Mouse (Mus musculus) gastrocnemius, postnatal 10 days (tissue): ENCODE data around the gene Mslnl. TPM values are rescaled to one million over a fixed set of nuclear protein-coding genes. Genes with fewer than 3 reads are reported as not detected.

ENCODE experiments used
- DNase-seq: peaks from one replicate; pipeline ENCODE4 v3.0.0; 2021; ENCODE audit warnings: mixed read lengths
- total RNA-seq, 2 experiments: library from RNA; stranded (reverse); gene quantifications; 2 replicates each; pipeline ENCODE4 v1.2.3; 2021

Mslnl gene
- total RNA-seq, 2 experiments from 2014 or later, result not detected

GRCm38 (mm10) chr17:25744311-25744710, 8.5 kb downstream of the Mslnl start:
- no peak for DNase-seq

DNA sequence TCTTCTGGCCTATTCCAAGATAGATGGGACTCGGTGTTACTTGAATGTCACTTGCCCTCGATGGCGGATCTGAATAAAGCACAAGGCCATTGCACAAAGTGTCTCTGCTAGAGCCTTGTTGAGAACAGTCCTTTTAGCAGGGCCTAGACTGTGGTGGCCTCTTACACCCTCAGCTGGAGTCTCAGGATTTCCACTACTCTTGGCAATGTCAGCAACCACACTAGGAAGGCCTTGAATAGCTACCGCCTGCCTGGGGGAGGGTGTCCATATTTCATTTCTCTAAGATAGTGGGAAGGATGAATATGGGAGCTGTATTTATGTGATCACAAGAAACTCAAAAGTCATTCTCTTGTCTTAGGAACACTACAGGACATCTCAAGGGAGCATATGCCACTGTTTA, 12.4 kb downstream of the Mslnl start:
- DNase-seq, result no peak

DNA sequence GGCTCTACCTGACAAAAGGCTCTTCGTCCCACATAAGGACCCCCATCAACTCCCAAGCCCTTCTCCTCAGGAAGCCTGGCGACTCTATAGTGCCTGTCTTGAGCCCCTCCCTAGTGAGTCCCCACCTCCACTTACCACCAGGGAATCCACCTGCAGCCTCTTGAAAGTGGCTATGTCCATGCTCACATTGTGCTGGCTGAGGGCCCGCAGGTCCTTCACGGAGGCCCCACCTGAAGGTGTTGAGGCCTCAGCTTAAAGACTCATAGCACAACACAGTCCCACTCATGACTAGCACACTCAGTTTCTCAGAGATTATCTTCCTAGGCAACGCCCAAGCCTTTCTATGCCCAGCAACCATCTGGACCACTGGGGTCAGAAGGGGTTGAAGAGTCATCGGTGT, 13.5 kb downstream of the Mslnl start:
- DNase-seq, result no peak

GRCm38 (mm10) chr17:25751446-25751845, 15.6 kb downstream of the Mslnl start:
- peak; percentile 70 for DNase-seq

DNA sequence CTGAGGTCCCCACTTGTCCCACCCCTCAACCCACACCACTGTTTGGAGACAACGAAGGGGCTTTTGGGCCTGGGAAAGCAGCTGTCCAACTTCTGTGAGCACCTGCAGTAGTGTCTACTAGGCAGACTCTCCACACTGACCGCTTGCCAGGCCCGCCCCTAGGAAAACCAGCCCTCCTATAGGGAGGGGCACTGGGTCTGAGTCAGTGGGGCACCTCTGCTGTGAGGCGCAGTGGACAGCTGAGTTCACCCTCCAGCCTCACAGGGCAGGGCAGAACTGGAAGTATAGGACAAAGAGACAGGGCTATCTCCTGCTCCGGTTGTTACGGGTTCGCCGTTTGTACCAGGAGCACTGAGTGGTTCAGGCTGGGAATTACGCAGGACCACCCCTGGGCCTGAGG, 18.4 kb downstream of the Mslnl start, which contains the start of gene Msln:
TSS of gene Msln (minus strand) at position 138 of the 400 bp plus-strand sequence.
- no peak for DNase-seq

GRCm38 (mm10) chr17:25755086-25755485, 19.2 kb downstream of the Mslnl start:
- no peak for DNase-seq

DNA sequence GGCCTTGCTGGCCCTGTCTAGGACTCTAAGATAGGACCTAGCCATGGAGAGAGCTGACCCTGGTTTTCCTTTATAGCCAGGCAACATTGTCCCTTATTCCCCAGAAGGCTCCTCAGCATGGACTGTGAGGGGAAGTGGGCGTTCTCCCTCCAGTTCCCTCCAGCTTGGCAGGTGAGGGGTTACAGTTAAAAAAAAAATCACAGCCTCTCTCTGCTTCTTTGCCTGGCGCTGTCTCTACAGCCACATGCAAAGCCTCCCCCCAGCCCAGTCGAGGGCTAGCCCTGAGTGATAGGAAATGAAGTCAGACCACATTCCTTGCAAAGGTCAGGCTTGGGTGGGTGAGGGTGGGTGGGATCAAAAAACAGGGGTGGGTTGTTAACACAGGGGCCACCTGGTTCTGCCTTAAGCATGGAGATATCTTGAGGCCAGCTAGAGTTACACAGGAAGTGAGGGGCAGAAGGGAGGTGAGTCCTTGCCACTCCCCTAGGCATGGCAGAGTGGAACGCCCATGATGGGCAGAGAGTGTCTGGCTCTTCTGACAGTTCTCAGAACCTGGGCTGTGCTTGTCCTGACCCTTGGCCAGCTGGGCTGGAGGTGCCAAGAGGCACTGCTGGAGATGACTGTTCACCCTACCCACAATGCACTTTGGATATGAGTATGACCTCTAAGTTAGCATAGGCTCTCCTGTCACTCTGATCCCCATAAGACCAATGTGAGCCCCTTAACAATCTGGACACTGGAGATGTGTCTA, 20.0 kb downstream of the Mslnl start:
- DNase-seq, result no peak

GRCm38 (mm10) chr17:25756378-25757242, 20.8 kb downstream of the Mslnl start:
- DNase-seq, result no peak

DNA sequence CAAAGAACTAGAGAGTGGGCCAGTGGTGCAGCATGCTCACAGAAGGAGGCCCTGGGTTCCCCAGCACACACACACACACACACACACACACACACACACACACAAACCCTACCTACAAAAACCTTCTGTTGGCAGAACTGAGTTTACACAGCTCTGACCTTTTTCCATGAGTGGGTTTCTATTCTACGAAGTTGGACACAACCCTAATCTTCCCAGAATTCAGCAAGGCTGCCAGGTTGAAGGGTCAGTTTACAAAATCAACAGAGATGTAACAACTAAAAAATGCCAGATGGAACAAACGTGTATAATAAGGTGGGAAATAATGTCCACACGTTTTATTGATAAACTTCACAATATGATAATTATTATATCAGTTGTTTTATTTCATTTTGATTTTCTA, 21.8 kb downstream of the Mslnl start:
- no peak for DNase-seq

DNA sequence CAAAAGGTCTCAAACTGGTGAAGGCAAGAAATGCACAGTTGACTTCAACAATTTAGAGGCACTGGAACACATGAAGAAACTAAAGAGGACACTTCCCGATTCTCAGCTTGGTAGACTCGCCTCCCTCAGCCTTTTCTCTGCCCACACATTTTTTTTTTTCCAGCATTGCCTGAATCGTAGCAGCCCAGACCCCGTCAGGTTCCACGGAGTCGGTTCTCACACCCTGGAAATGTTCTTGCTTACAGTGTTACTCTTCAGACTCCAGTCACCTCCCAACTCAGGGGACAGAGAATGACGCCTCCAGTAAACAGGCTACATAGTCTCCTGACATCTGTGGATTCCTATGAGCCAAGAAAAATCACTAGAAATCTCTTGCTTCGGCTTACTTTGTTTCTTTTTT, 24.3 kb downstream of the Mslnl start:
- no peak for DNase-seq

DNA sequence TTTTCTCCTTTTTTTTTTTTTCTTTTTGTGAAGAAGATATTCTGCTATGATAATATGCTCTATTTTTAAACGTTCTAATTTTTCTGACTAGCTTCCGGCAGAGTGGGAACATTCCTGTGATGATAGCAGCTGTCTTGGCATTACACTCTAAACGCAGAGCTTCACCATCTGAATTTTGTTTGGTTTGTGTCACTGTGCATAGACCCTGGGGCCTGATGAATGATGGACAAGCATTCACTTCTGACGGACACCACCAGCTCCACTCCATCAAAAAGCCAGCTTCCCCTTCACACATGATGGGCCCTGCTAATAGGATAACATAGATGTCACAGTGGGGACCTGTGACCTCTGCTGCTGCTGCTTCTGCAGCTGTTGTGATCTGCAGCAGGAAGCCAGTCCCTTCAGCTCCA, 25.7 kb downstream of the Mslnl start:
- no peak for DNase-seq

DNA sequence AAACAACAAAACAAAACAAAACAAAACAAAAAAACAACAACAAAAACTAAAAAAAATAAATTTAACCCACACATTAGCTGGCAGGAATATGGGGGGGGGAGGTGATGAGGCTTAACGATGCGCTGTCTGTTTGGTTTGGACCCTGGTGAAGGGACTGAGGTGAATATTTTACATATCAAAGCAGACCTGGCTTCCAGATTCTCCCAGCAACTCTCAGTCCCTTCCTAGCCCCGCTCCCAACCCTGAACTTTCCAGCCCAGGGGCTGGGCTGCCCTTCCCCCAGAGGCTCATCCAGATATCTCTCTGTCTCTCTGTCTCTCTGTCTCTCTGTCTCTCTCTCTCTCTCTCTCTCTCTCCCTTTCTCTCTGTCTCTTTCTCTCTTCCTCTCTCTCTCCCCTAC, 26.7 kb downstream of the Mslnl start:
- DNase-seq, result no peak

GRCm38 (mm10) chr17:25765886-25766285, 30.0 kb downstream of the Mslnl start:
- DNase-seq, result no peak

DNA sequence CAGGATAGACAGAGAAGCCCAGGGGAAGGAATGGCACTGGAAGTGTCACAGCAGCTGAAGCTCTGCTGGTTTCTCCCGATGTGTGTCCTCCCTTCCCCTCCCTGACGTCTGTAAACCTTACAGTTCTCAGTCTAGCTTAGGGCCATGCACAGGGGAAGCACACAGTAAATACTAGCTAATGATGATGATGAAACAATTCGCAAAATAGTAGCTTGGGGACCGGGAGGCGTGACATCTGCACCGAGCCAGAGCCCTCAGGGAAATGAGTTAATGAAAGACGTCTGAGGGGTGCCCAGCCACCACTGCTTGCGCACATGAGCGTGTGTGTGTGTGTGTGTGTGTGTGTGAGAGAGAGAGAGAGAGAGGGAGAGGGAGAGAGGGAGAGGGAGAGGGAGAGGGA, 33.5 kb downstream of the Mslnl start:
- DNase-seq, result no peak

GRCm38 (mm10) chr17:25773549-25774120, 37.8 kb downstream of the Mslnl start, which contains the start of gene Narfl:
Gene Narfl (plus strand): TSS chr17:25773776.
- peak; percentile 98 for DNase-seq

- no peak for DNase-seq
Measured at GRCm38 (mm10) chr17:25775318-25776062, 39.6 kb downstream of the Mslnl start.

DNA sequence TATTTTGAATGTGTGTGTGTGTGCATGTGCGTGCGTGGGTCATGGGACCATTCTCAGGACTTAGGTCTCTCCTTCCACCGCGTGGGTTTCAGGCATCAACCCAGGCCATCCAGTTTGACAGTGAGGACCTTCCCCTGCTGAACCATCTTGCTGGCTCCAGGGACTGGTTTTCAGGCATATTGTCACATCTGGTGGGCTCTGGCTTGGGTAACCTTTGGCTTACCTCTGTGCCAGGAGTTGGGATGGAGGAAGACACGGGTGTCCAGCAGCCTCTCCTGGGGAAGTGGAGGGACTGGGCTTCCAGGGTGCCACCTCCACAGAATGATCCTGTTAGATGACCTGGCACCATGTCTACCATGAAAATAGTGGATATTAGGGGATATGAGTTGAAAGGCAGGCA, 42.1 kb downstream of the Mslnl start:
- no peak for DNase-seq

- DNase-seq, result no peak
Measured at GRCm38 (mm10) chr17:25781339-25781738, 45.5 kb downstream of the Mslnl start.

GRCm38 (mm10) chr17:25783086-25783485, 47.2 kb downstream of the Mslnl start:
- DNase-seq, result no peak

DNA sequence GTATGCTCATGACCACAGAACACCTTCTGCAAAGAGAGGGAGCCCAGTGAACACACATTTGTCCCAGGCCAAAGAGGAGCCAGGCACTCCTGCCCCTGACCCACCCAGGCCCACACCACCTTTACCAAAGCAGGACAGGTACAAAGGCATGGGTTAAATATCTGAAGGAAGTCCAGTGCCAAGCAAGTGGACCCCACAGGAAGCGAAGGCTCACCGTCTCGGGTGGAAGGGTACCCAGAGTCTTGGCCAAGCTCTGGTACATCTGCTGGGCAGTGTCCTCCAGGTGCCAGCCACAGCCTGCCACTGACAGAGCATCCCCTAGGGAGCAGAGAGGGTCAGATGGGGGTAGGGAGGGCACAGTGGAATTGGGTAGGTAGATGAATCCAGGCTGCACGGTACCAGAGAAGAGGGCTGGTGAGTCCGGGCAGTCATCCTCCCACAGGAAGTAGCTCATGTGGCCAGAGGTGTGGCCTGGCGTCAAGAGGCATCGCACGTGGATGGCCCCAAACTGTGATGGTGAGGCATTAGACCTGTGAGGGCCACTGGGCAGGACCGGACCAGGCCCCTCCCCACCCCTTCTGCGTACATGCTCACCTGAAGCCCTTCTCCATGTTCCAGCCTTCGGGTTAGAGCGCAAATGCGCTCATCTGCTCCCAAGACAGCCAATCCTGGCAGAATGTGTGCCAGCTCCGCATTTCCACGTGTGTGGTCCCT, 48.2 kb downstream of the Mslnl start:
- no peak for DNase-seq

- DNase-seq, result peak; percentile 97
Measured at GRCm38 (mm10) chr17:25785281-25785745, 49.5 kb downstream of the Mslnl start, which contains the start of gene Haghl. Gene Haghl (minus strand): TSS chr17:25785673.
